Mouse (Mus musculus): Measurements from ENCODE around the gene Ank2.

DNA sequence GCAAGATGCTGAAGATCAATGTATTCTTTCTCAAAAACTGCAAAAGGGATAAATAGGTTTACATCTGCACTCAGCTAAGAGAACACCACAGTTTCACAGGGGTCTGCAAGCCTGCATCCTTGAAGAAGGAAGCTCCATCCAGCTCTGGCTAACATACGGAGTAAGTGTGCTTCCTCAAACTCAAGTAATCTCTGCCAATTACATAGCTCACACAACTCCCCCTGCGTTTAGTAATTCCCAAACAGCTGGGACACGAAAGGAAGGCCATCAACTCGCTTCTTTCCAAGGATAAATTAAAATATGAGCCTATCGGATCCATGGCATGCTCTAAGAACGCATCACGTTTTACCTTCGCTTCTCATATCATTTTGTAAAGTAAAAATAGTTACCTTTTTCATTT lies 137.3 kb downstream of the Ank2 start:
- TF ChIP-seq CTCF (IDR thresholded peaks at IDR 0.05; ENCODE audit: extremely low read depth, insufficient read length, insufficient replicate concordance, low read depth, low read length): no peak
- no peak for TF ChIP-seq POLR2A (IDR thresholded peaks at IDR 0.05; ENCODE audit: low read depth, low read length)

All from small intestine, adult 2 months (tissue).